Mouse (Mus musculus) forebrain, embryonic 12.5 days (tissue): ENCODE measurements around the gene Ccdc163. TPM values are rescaled to one million over a fixed set of nuclear protein-coding genes. Genes with fewer than 3 reads are reported as not detected.

ENCODE experiments used
- ATAC-seq: fragments of 200-750 bp; cut with Nextera tagmentation; 2 replicates; pipeline ENCODE4 v1.8.0; 2017; ENCODE audit warnings: moderate TSS enrichment; ENCODE audit not compliant: low FRiP score
- H3K27ac ChIP-seq: fragments of 300-500 bp; sonication (generic); 2 replicates; pipeline ENCODE4 v1.5.1; 2016; ENCODE audit warnings: mild to moderate bottlenecking
- H3K27me3 ChIP-seq: fragments of 300-500 bp; sonication (generic); 2 replicates; pipeline ENCODE4 v1.6.1; 2016; ENCODE audit warnings: mild to moderate bottlenecking
- H3K36me3 ChIP-seq: fragments of 300-500 bp; sonication (generic); replicated peaks from 2 replicates; pipeline ENCODE4 v1.6.1; 2016; ENCODE audit warnings: mild to moderate bottlenecking
- H3K4me1 ChIP-seq: fragments of 300-500 bp; sonication (generic); 2 replicates; pipeline ENCODE4 v1.6.1; 2016
- H3K4me2 ChIP-seq: fragments of 300-500 bp; sonication (generic); 2 replicates; pipeline ENCODE4 v1.6.1; 2016; ENCODE audit warnings: mild to moderate bottlenecking, moderate library complexity
- H3K4me3 ChIP-seq: fragments of 300-500 bp; sonication (generic); replicated peaks from 2 replicates; pipeline ENCODE4 v1.5.1; 2016; ENCODE audit warnings: mild to moderate bottlenecking
- H3K9ac ChIP-seq: fragments of 300-500 bp; sonication (generic); 2 replicates; pipeline ENCODE4 v1.6.1; 2016; ENCODE audit warnings: mild to moderate bottlenecking
- H3K9me3 ChIP-seq: fragments of 300-500 bp; sonication (generic); 2 replicates; pipeline ENCODE4 v1.6.1; 2016
- WGBS: fragments of 180-500 bp; shearing (Covaris S2); methylation state at CpG from one replicate; pipeline ENCODE4 v1.1.7; 2016; 5-methylcytosine and 5-hydroxymethylcytosine counted together
- polyA plus RNA-seq: library from polyadenylated mRNA; unstranded; fragments of >200 nt; fragmentation: Nextera tagmentation; extraction: Ambion mirVana; gene quantifications from 2 replicates; pipeline ENCODE4 v1.2.1, GENCODE M21; 2016

The Ccdc163 gene
- polyA plus RNA-seq, 1 experiment from 2014 or later = 26.6 TPM

GRCm38 (mm10) chr4:116734996-116735395 lies 26.7 kb downstream of the Ccdc163 start:
- H3K9ac ChIP-seq = no peak overlapping the region
- H3K27ac ChIP-seq = no peak overlapping the region
- ATAC-seq = no peak
- no peaks in the 10 kb centered on the region for H3K4me1 ChIP-seq
- H3K4me3 ChIP-seq = no peak overlapping the region
- no peak overlapping the region for H3K4me2 ChIP-seq
- no peaks in the 10 kb centered on the region for H3K27me3 ChIP-seq
- H3K36me3 ChIP-seq = no peaks in the 10 kb centered on the region
- WGBS = 94% methylated on average over 2 of the region's 2 CpGs
- H3K9me3 ChIP-seq = no peaks in the 10 kb centered on the region

GRCm38 (mm10) chr4:116738972-116739751 lies 30.9 kb downstream of the Ccdc163 start:
- no peak for ATAC-seq
- 91% methylated on average over 9 of the region's 9 CpGs for WGBS
- no peak overlapping the region for H3K27ac ChIP-seq
- H3K9ac ChIP-seq = no peak overlapping the region
- no peak overlapping the region for H3K4me3 ChIP-seq
- H3K36me3 ChIP-seq = no peaks in the 10 kb centered on the region
- H3K27me3 ChIP-seq = no peaks in the 10 kb centered on the region
- H3K4me2 ChIP-seq = no peak overlapping the region
- H3K4me1 ChIP-seq = no peaks in the 10 kb centered on the region
- no peaks in the 10 kb centered on the region for H3K9me3 ChIP-seq

- H3K4me1 ChIP-seq = no peaks in the 10 kb centered on the region
- 96% methylated on average over 2 of the region's 2 CpGs for WGBS
- H3K4me2 ChIP-seq = no peak overlapping the region
- no peaks in the 10 kb centered on the region for H3K27me3 ChIP-seq
- no peak for ATAC-seq
- no peak overlapping the region for H3K27ac ChIP-seq
- no peak overlapping the region for H3K4me3 ChIP-seq
- no peaks in the 10 kb centered on the region for H3K9me3 ChIP-seq
- no peak overlapping the region for H3K9ac ChIP-seq
- H3K36me3 ChIP-seq = no peaks in the 10 kb centered on the region
These were observed 41.4 kb downstream of the Ccdc163 start for GRCm38 (mm10) chr4:116749750-116750149.

- 83% methylated on average over 2 of the region's 2 CpGs for WGBS
- no peak for ATAC-seq
These were observed 53.6 kb downstream of the Ccdc163 start for GRCm38 (mm10) chr4:116761914-116762313.

GRCm38 (mm10) chr4:116764001-116764400 lies 55.7 kb downstream of the Ccdc163 start:
- Histone ChIP-seq H3K9me3 (no peaks in the 10 kb centered on the region), H3K4me1 (no peaks in the 10 kb centered on the region), H3K27me3 (no peaks in the 10 kb centered on the region), H3K9ac (no peak overlapping the region), H3K4me2 (no peak overlapping the region), H3K27ac (no peak overlapping the region), H3K36me3 (no peaks in the 10 kb centered on the region), H3K4me3 (no peak overlapping the region)
- no peak for ATAC-seq
- 94% methylated on average over 5 of the region's 5 CpGs for WGBS

More at GRCm38 (mm10) chr4:116761914-116762313, 53.6 kb downstream of the Ccdc163 start:
- no peaks in the 10 kb centered on the region for H3K4me1 ChIP-seq
- no peaks in the 10 kb centered on the region for H3K9me3 ChIP-seq
- no peak overlapping the region for H3K4me3 ChIP-seq
- no peaks in the 10 kb centered on the region for H3K36me3 ChIP-seq
- H3K9ac ChIP-seq = no peak overlapping the region
- H3K4me2 ChIP-seq = no peak overlapping the region
- H3K27me3 ChIP-seq = no peaks in the 10 kb centered on the region
- H3K27ac ChIP-seq = no peak overlapping the region

GRCm38 (mm10) chr4:116768510-116768909 lies 60.2 kb downstream of the Ccdc163 start:
- H3K4me2 ChIP-seq = no peak overlapping the region
- no peak for ATAC-seq
- 89% methylated on average over 5 of the region's 5 CpGs for WGBS
- H3K9me3 ChIP-seq = no peaks in the 10 kb centered on the region
- no peaks in the 10 kb centered on the region for H3K36me3 ChIP-seq
- no peak overlapping the region for H3K9ac ChIP-seq
- H3K27ac ChIP-seq = no peak overlapping the region
- H3K27me3 ChIP-seq = no peaks in the 10 kb centered on the region
- no peaks in the 10 kb centered on the region for H3K4me1 ChIP-seq
- no peak overlapping the region for H3K4me3 ChIP-seq

- Histone ChIP-seq H3K9me3 (no peaks in the 10 kb centered on the region), H3K36me3 (no peaks in the 10 kb centered on the region), H3K4me3 (no peak overlapping the region), H3K4me2 (no peak overlapping the region), H3K9ac (no peak overlapping the region), H3K4me1 (no peaks in the 10 kb centered on the region), H3K27me3 (no peaks in the 10 kb centered on the region), H3K27ac (no peak overlapping the region)
- ATAC-seq = no peak
These were observed 60.8 kb downstream of the Ccdc163 start for GRCm38 (mm10) chr4:116769060-116769459.

- H3K36me3 ChIP-seq = no peaks in the 10 kb centered on the region
- whole genome bisulfite sequencing = 94% methylated on average over 5 of the region's 5 CpGs
- no peak for ATAC-seq
These were observed 68.1 kb downstream of the Ccdc163 start for GRCm38 (mm10) chr4:116776391-116776790.

GRCm38 (mm10) chr4:116777079-116777478 lies 68.8 kb downstream of the Ccdc163 start:
- no peak for ATAC-seq
- whole genome bisulfite sequencing = 95% methylated on average over 3 of the region's 3 CpGs
- Histone ChIP-seq H3K9me3 (no peaks in the 10 kb centered on the region), H3K4me3 (no peak overlapping the region), H3K27me3 (no peaks in the 10 kb centered on the region), H3K4me1 (peaks cover 5% of the 10 kb centered on the region), H3K27ac (no peak overlapping the region), H3K4me2 (no peak overlapping the region), H3K9ac (no peak overlapping the region), H3K36me3 (no peaks in the 10 kb centered on the region)

More at GRCm38 (mm10) chr4:116776391-116776790, 68.1 kb downstream of the Ccdc163 start:
- H3K9me3 ChIP-seq = no peaks in the 10 kb centered on the region
- H3K4me1 ChIP-seq = 0 out of 2 replicates have a peak, but pooled peaks cover 2% of the 10 kb centered on the region
- H3K4me3 ChIP-seq = no peak overlapping the region
- H3K4me2 ChIP-seq = no peak overlapping the region
- H3K27me3 ChIP-seq = no peaks in the 10 kb centered on the region
- no peak overlapping the region for H3K27ac ChIP-seq
- no peak overlapping the region for H3K9ac ChIP-seq

- Histone ChIP-seq H3K9ac (no peak overlapping the region), H3K9me3 (no peaks in the 10 kb centered on the region), H3K4me3 (no peak overlapping the region), H3K27ac (no peak overlapping the region), H3K4me2 (no peak overlapping the region), H3K27me3 (no peaks in the 10 kb centered on the region), H3K4me1 (peaks cover 15% of the 10 kb centered on the region), H3K36me3 (no peaks in the 10 kb centered on the region)
- WGBS = 82% methylated on average over 2 of the region's 2 CpGs
- no peak for ATAC-seq
These were observed 72.2 kb downstream of the Ccdc163 start for GRCm38 (mm10) chr4:116780541-116780940.

- H3K36me3 ChIP-seq = no peaks in the 10 kb centered on the region
- H3K4me1 ChIP-seq = peaks cover 15% of the 10 kb centered on the region
- no peak overlapping the region for H3K4me2 ChIP-seq
- WGBS = 43% methylated on average over 2 of the region's 2 CpGs
- H3K27me3 ChIP-seq = no peaks in the 10 kb centered on the region
- H3K9ac ChIP-seq = no peak overlapping the region
- H3K9me3 ChIP-seq = no peaks in the 10 kb centered on the region
- no peak for ATAC-seq
- H3K27ac ChIP-seq = no peak overlapping the region
- H3K4me3 ChIP-seq = no peak overlapping the region
These were observed 73.1 kb downstream of the Ccdc163 start for GRCm38 (mm10) chr4:116781366-116781765.

GRCm38 (mm10) chr4:116782171-116782570 lies 73.9 kb downstream of the Ccdc163 start:
- H3K4me2 ChIP-seq = 0 out of 2 replicates have a peak overlapping the region, but pooled peaks have one; percentile 5
- no peak overlapping the region for H3K27ac ChIP-seq
- H3K4me3 ChIP-seq = no peak overlapping the region
- H3K36me3 ChIP-seq = no peaks in the 10 kb centered on the region
- H3K4me1 ChIP-seq = peaks cover 15% of the 10 kb centered on the region
- no peaks in the 10 kb centered on the region for H3K9me3 ChIP-seq
- H3K27me3 ChIP-seq = no peaks in the 10 kb centered on the region
- 5% methylated on average over 8 of the region's 8 CpGs for WGBS
- H3K9ac ChIP-seq = no peak overlapping the region
- ATAC-seq = no peak

GRCm38 (mm10) chr4:116786587-116786986 lies 78.3 kb downstream of the Ccdc163 start:
- 100% methylated on average over 1 of the region's 1 CpGs for WGBS
- H3K36me3 ChIP-seq = no peaks in the 10 kb centered on the region
- H3K4me3 ChIP-seq = no peak overlapping the region
- no peak overlapping the region for H3K9ac ChIP-seq
- no peak for ATAC-seq
- no peak overlapping the region for H3K4me2 ChIP-seq
- H3K9me3 ChIP-seq = no peaks in the 10 kb centered on the region
- no peak overlapping the region for H3K27ac ChIP-seq
- no peaks in the 10 kb centered on the region for H3K27me3 ChIP-seq
- peaks cover 11% of the 10 kb centered on the region for H3K4me1 ChIP-seq
